Mouse (Mus musculus) yolk sac, embryonic 10.5 days (tissue): ENCODE measurements around the gene Rab2b.

Experiments used
- DNase-seq: peaks from one replicate; pipeline ENCODE4 v3.0.0-alpha.2; 2017; ENCODE audit warnings: low spot score

Rab2b gene

GRCm38 (mm10) chr14:52277210-52277609 is 2.1 kb downstream of the Rab2b start:
- DNase-seq, result no peak

DNA sequence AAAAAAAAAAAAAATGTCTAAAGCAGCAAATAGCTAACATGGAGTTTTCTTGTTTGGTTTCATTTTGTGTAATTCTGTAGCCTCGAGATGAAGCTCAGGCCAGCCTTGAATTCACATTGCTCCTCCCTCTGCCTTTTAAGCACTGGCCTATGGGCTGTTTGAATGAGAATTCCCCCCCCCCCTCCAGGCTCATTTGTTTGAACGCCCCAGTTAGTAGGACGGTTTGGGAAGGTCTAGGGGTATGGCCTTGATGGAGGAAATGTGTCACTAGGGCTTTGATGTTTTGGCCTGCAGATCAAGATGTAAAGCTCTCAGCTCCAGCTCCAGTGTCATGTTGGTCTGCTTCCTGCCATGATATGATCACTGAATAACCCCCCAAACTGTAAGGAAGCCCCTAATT is 6.6 kb downstream of the Rab2b start:
- no peak for DNase-seq

DNA sequence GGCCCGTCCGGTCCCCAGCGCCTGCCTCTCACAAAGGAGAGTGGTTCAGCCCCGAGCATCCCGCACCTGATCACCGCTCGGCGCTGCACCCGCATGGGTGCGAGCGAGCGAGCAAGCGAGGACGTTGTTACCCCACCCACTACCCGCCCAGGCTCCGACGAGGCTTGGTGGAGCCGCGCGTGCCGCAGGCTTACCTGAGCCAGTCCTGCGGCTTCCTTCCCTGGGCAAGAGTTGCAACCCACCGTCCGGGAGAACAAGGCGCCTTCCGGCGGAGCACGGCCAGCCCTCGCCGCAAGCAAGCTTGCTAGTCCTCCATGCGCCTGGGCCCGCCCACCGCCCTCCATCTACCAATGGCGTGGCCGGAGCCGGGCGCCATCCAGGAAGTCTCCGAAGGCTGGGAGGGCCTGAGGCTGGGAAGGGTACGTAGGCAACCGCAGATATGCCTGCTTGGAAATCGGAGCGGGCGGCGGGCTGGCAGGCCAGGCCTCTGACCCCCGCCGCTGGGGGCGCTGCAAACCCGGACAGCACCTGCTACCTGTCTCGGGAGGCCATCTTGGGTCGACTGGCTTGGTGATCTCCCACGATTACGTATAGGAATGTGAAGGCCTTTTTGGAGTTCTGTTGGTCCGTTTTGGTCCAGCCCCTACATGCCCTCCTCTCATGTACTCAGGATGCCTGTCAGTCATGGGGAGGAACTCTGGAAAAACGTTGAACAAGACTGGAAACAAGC is 21.7 kb downstream of the Rab2b start, which contains the start of gene Chd8:
TSS of gene Chd8 (minus strand) at position 297 of the 730 bp plus-strand sequence.
- DNase-seq, result peak; percentile 98

- DNase-seq, result peak; percentile 32
These were observed 22.8 kb downstream of the Rab2b start for GRCm38 (mm10) chr14:52256311-52257175.

DNA sequence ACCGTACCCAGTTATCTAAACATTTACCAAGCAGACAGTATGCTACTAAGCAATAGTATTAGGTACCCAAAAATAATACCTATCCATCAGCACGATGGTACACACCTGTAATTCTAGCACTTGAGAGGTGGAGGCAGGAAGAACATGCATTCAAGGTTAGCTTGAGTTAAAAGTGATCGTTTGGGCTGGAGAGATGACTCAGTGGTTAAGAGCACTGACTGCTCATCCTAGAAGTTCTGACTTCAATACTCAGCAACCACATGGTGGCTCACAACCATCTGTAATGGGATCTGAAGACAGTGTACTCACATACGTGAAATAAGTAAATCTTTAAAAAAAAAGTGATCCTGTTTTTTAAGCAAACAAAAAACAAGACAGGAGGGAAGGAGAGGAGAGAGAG is 33.2 kb downstream of the Rab2b start:
- DNase-seq, result no peak

DNA sequence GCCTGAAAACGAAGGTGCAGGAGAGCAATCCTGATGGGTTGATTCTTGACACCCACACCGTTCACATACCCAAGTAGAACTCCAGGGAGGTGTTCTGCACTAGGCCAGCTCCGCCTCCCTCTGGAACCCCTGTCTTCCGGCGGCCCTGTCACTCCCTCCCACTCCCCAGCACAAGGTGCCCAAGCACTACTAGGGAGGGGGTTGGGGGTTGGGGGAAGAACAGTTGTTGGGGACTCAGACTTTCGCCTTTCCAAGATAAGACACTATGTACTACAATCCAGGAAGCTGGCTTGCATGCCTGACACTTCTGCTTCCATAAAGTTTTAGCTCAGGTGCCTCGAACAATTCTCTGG is 34.7 kb downstream of the Rab2b start:
- DNase-seq, result no peak

DNA sequence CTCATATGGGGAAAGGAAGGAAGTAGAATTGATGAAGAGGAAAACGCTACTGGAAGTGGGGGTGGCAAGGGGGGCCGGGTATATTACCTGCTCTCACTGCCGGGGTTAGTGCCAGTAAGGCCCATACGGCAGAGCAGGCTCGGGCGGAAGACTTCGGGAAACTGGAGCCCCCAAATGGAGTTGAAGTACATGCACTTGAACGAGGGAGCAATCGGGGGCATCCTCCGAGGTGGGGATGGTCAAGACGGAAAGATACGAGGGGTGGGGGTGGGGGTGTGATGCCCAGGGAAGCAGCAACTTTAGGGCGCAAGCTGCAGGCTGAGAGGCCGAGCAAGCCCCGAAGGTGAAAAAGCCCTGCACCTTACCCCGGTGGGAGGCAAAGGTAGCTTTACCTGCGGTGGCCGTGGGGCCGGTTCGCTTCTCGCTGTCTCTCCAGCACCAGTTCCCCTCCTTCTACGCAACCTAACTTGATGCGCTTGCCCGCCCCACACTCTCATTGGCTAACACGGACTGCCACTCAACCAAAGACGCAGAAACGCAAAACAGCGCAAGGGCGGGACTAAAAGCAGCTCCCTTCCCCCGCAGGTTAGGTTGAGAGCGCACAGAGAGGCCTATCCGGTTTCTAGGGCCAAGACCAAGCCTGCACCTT is 35.2 kb downstream of the Rab2b start:
- peak; percentile 99 for DNase-seq

GRCm38 (mm10) chr14:52236216-52236615 is 43.1 kb downstream of the Rab2b start:
- DNase-seq, result no peak

DNA sequence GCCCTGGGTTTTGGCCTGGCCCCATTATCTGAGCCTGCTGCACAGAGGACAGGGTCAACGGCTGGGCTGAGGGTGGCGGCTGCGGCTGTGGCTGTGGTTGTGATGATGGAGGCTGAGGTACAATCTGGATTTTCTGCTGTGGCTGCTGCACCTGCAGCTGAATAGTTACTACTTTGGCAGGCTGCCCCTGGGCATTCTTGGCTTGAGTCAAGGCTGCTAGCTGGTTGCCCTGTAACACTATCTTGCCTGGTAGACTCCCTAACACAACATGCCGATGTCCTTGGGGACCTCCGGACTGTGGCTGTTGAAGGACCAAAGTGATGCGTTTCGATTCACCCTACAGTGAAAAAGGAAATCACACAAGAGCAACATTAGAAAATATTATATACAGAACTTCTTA is 44.2 kb downstream of the Rab2b start:
- no peak for DNase-seq

- DNase-seq, result no peak
These were observed 47.1 kb downstream of the Rab2b start for GRCm38 (mm10) chr14:52232249-52232648.

DNA sequence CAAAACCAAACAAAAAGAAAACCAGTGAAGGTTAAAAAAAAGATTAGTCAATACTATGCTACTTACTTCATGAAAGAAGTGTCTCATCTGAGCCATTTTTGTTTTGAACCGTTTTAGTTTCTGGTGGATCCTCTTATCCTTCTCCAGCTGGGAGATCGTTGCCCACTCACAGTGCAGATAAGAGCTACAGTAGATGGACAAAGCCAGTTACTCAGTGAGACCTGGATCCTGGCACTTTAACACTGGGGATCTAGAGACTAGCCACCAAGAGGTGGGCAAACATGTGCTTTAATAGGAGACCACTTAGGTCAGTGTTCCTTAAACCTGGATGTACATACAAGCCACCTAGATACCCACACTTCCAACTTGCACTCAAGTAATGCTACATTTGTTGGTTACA is 53.4 kb downstream of the Rab2b start:
- no peak for DNase-seq

- DNase-seq, result no peak
These were observed 62.1 kb downstream of the Rab2b start for GRCm38 (mm10) chr14:52217261-52217660.
